Mouse (Mus musculus): ENCODE measurements around the gene Dgkz. TPM values are rescaled to one million over a fixed set of nuclear protein-coding genes. Genes with fewer than 3 reads are reported as not detected.

Dgkz gene
- polyA plus RNA-seq, 1 experiment from 2014 or later, result 18.6 TPM

GRCm38 (mm10) chr2:92011424-92012353 is 36.0 kb upstream of the Dgkz start:
- no peak for DNase-seq (ENCODE audit: low spot score)
- 58% methylated on average over 12 of the region's 12 CpGs for WGBS
- Histone ChIP-seq H3K36me3 (ENCODE audit: control insufficient read depth, insufficient read depth, low read length) (no peaks in the 10 kb centered on the region), H3K4me3 (ENCODE audit: low read depth, low read length) (no peak overlapping the region), H3K4me1 (replicated peaks; ENCODE audit: control insufficient read depth, insufficient read depth) (peaks cover 13% of the 10 kb centered on the region), H3K9ac (ENCODE audit: low read length) (no peak overlapping the region), H3K27ac (replicated peaks) (peak overlapping the region; percentile 67), H3K27me3 (ENCODE audit: control insufficient read depth, insufficient read depth, low read length) (no peaks in the 10 kb centered on the region), H3K4me2 (replicated peaks; ENCODE audit: low read depth) (no peak overlapping the region), H3K9me3 (ENCODE audit: control insufficient read depth, low read length) (no peaks in the 10 kb centered on the region)
- no peak for ATAC-seq (ENCODE audit: low FRiP score, low TSS enrichment)
- TF ChIP-seq CTCF (IDR thresholded peaks at IDR 0.05; ENCODE audit: low read depth) (no peak), EP300 (optimal IDR thresholded peaks at IDR 0.05) (no peak)

GRCm38 (mm10) chr2:92008623-92009404 is 33.1 kb upstream of the Dgkz start:
- peak; percentile 1; the same call in 1 of the 2 replicates for ATAC-seq (ENCODE audit: low FRiP score, low TSS enrichment)
- peak overlapping the region; percentile 50 for H3K4me3 ChIP-seq (ENCODE audit: low read depth, low read length)
- DNase-seq (ENCODE audit: low spot score), result no peak

GRCm38 (mm10) chr2:92007933-92008622 is 32.4 kb upstream of the Dgkz start:
- peak overlapping the region; percentile 50 for H3K4me3 ChIP-seq (ENCODE audit: low read depth, low read length)
- peak overlapping the region; percentile 90 for H3K4me2 ChIP-seq (replicated peaks; ENCODE audit: low read depth)
- H3K27ac ChIP-seq (replicated peaks), result peak overlapping the region; percentile 92
- H3K36me3 ChIP-seq (ENCODE audit: control insufficient read depth, insufficient read depth, low read length), result no peaks in the 10 kb centered on the region
- H3K9ac ChIP-seq (ENCODE audit: low read length), result peak overlapping the region; percentile 66
- peaks cover 15% of the 10 kb centered on the region for H3K4me1 ChIP-seq (replicated peaks; ENCODE audit: control insufficient read depth, insufficient read depth)
- TF ChIP-seq EP300 (optimal IDR thresholded peaks at IDR 0.05), result no peak
- TF ChIP-seq CTCF (IDR thresholded peaks at IDR 0.05; ENCODE audit: low read depth), result no peak
- H3K9me3 ChIP-seq (ENCODE audit: control insufficient read depth, low read length), result no peaks in the 10 kb centered on the region
- ATAC-seq (ENCODE audit: low FRiP score, low TSS enrichment), result peak; percentile 95
- WGBS, result under 1% methylated on average over 31 of the region's 34 CpGs
- peak; percentile 97 for DNase-seq (ENCODE audit: low spot score)
- no peaks in the 10 kb centered on the region for H3K27me3 ChIP-seq (ENCODE audit: control insufficient read depth, insufficient read depth, low read length)

More at GRCm38 (mm10) chr2:92008623-92009404, 33.1 kb upstream of the Dgkz start:
- no peaks in the 10 kb centered on the region for H3K9me3 ChIP-seq (ENCODE audit: control insufficient read depth, low read length)
- no peaks in the 10 kb centered on the region for H3K36me3 ChIP-seq (ENCODE audit: control insufficient read depth, insufficient read depth, low read length)
- TF ChIP-seq CTCF (IDR thresholded peaks at IDR 0.05; ENCODE audit: low read depth) (no peak), EP300 (optimal IDR thresholded peaks at IDR 0.05) (no peak)
- peak overlapping the region; percentile 90 for H3K4me2 ChIP-seq (replicated peaks; ENCODE audit: low read depth)
- peak overlapping the region; percentile 64 for H3K9ac ChIP-seq (ENCODE audit: low read length)
- 4% methylated on average over 20 of the region's 20 CpGs for WGBS
- H3K27me3 ChIP-seq (ENCODE audit: control insufficient read depth, insufficient read depth, low read length), result no peaks in the 10 kb centered on the region
- H3K4me1 ChIP-seq (replicated peaks; ENCODE audit: control insufficient read depth, insufficient read depth), result peaks cover 15% of the 10 kb centered on the region
- peak overlapping the region; percentile 87 for H3K27ac ChIP-seq (replicated peaks)

GRCm38 (mm10) chr2:92006983-92007921 is 31.6 kb upstream of the Dgkz start:
- H3K9ac ChIP-seq (ENCODE audit: low read length), result peak overlapping the region; percentile 66; the same call in 1 of the 2 replicates
- 3% methylated on average over 27 of the region's 28 CpGs for WGBS
- H3K9me3 ChIP-seq (ENCODE audit: control insufficient read depth, low read length), result no peaks in the 10 kb centered on the region
- peaks cover 12% of the 10 kb centered on the region for H3K4me1 ChIP-seq (replicated peaks; ENCODE audit: control insufficient read depth, insufficient read depth)
- DNase-seq (ENCODE audit: low spot score) (peak; percentile 77), ATAC-seq (ENCODE audit: low FRiP score, low TSS enrichment) (peak; percentile 34; the same call in 1 of the 2 replicates)
- TF ChIP-seq EP300 (optimal IDR thresholded peaks at IDR 0.05) (no peak), CTCF (IDR thresholded peaks at IDR 0.05; ENCODE audit: low read depth) (peak; percentile 81)
- peak overlapping the region; percentile 90 for H3K4me2 ChIP-seq (replicated peaks; ENCODE audit: low read depth)
- H3K4me3 ChIP-seq (ENCODE audit: low read depth, low read length), result peak overlapping the region; percentile 50
- no peaks in the 10 kb centered on the region for H3K36me3 ChIP-seq (ENCODE audit: control insufficient read depth, insufficient read depth, low read length)
- peak overlapping the region; percentile 92 for H3K27ac ChIP-seq (replicated peaks)
- H3K27me3 ChIP-seq (ENCODE audit: control insufficient read depth, insufficient read depth, low read length), result no peaks in the 10 kb centered on the region

- Histone ChIP-seq H3K27ac (replicated peaks) (peak overlapping the region; percentile 92), H3K9ac (ENCODE audit: low read length) (no peak overlapping the region)
- 41% methylated on average over 6 of the region's 6 CpGs for WGBS
Observed at GRCm38 (mm10) chr2:92006491-92006890, 30.8 kb upstream of the Dgkz start.

More at GRCm38 (mm10) chr2:92006491-92006890, 30.8 kb upstream of the Dgkz start:
- no peaks in the 10 kb centered on the region for H3K9me3 ChIP-seq (ENCODE audit: control insufficient read depth, low read length)
- DNase-seq (ENCODE audit: low spot score) (no peak), ATAC-seq (ENCODE audit: low FRiP score, low TSS enrichment) (no peak)
- TF ChIP-seq CTCF (IDR thresholded peaks at IDR 0.05; ENCODE audit: low read depth) (no peak), EP300 (optimal IDR thresholded peaks at IDR 0.05) (no peak)
- H3K4me1 ChIP-seq (replicated peaks; ENCODE audit: control insufficient read depth, insufficient read depth), result peaks cover 12% of the 10 kb centered on the region
- H3K4me2 ChIP-seq (replicated peaks; ENCODE audit: low read depth), result peak overlapping the region; percentile 90
- H3K27me3 ChIP-seq (ENCODE audit: control insufficient read depth, insufficient read depth, low read length), result no peaks in the 10 kb centered on the region
- H3K36me3 ChIP-seq (ENCODE audit: control insufficient read depth, insufficient read depth, low read length), result no peaks in the 10 kb centered on the region
- H3K4me3 ChIP-seq (ENCODE audit: low read depth, low read length), result no peak overlapping the region
